Mouse (Mus musculus) limb, embryonic 13.5 days (tissue): ENCODE measurements around the gene Rdh16f1. TPM values are rescaled to one million over a fixed set of nuclear protein-coding genes. Genes with fewer than 3 reads are reported as not detected.
"Not testable (repeated sequence)": the region's sequence is repeated elsewhere in the genome, so short reads cannot be mapped to it uniquely, and the experiment has no call there.

Experiments used
- ATAC-seq: fragments of 200-750 bp; cut with Nextera tagmentation; 2 replicates; pipeline ENCODE4 v1.8.0; 2017; ENCODE audit warnings: low read depth, moderate number of reproducible peaks, moderate TSS enrichment; ENCODE audit not compliant: low FRiP score
- H3K27ac ChIP-seq: fragments of 300-500 bp; sonication (generic); 2 replicates; pipeline ENCODE4 v1.5.1; 2015; ENCODE audit warnings: inconsistent platforms, mild to moderate bottlenecking, moderate library complexity
- H3K27me3 ChIP-seq: fragments of 300-500 bp; sonication (generic); 2 replicates; pipeline ENCODE4 v1.6.1; 2015; ENCODE audit warnings: mild to moderate bottlenecking, inconsistent platforms
- H3K36me3 ChIP-seq: fragments of 300-500 bp; sonication (generic); 2 replicates; pipeline ENCODE4 v1.6.1; 2015; ENCODE audit warnings: inconsistent platforms, mild to moderate bottlenecking, moderate library complexity
- H3K4me1 ChIP-seq: fragments of 300-500 bp; sonication (generic); 2 replicates; pipeline ENCODE4 v1.6.1; 2015; ENCODE audit warnings: inconsistent platforms
- H3K4me2 ChIP-seq: fragments of 300-500 bp; sonication (generic); replicated peaks from 2 replicates; pipeline ENCODE4 v1.6.1; 2015; ENCODE audit warnings: inconsistent platforms, mild to moderate bottlenecking, moderate library complexity
- H3K4me3 ChIP-seq: fragments of 300-500 bp; sonication (generic); 2 replicates; pipeline ENCODE4 v1.5.1; 2015; ENCODE audit warnings: moderate library complexity, mild to moderate bottlenecking, inconsistent platforms
- H3K9ac ChIP-seq: fragments of 300-500 bp; sonication (generic); 2 replicates; pipeline ENCODE4 v1.6.1; 2015; ENCODE audit warnings: mild to moderate bottlenecking, inconsistent platforms
- H3K9me3 ChIP-seq: fragments of 300-500 bp; sonication (generic); 2 replicates; pipeline ENCODE4 v1.6.1; 2016; ENCODE audit warnings: inconsistent platforms
- WGBS: fragments of 180-500 bp; shearing (Covaris S2); methylation state at CpG from one replicate; pipeline ENCODE4 v1.1.7; 2015; 5-methylcytosine and 5-hydroxymethylcytosine counted together
- polyA plus RNA-seq: library from polyadenylated mRNA; unstranded; fragments of >200 nt; fragmentation: Nextera tagmentation; extraction: Ambion mirVana; gene quantifications from 2 replicates; pipeline ENCODE4 v1.2.1, GENCODE M21; 2015

Rdh16f1 gene
- polyA plus RNA-seq, 1 experiment from 2014 or later: not detected

DNA sequence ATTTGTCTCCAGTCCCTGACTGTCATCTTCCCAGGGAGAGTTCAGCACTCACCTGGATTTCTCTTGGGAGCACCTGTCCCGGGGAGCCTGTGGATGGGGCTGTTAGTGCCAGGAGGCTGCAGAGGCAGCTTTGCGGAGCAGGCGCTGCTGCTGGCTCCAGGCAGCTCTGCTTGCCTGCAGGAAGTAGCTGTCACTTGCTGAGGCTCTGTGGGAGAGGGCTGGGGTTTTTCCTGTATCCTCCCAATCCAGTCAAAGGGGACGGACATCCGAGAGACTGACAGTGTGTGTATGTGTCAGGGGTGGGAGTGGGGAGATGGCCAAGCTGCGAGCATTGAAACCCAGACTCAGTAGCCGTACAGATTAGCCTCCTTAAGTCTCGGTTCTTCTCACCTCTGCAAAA, 8.0 kb upstream of the Rdh16f1 start, which contains the start of gene Gpr182:
Gene Gpr182 (minus strand): TSS at position 185 of the 400 bp plus-strand sequence.
- H3K4me2 ChIP-seq: no peak within 1 kb of the TSS
- H3K4me1 ChIP-seq: peaks cover 16% of the 10 kb centered on the region
- no peak within 1 kb of the TSS for H3K9ac ChIP-seq
- no peak within 1 kb of the TSS for H3K27ac ChIP-seq
- peaks cover 23% of the 10 kb centered on the region for H3K36me3 ChIP-seq
- H3K27me3 ChIP-seq: no peaks in the 10 kb centered on the region
- H3K9me3 ChIP-seq: no peaks in the 10 kb centered on the region
- 61% methylated on average over 8 of the region's 8 CpGs for WGBS
- no peak for ATAC-seq
- H3K4me3 ChIP-seq: no peak within 1 kb of the TSS

- Histone ChIP-seq H3K4me3 (no peak overlapping the region), H3K4me2 (no peak overlapping the region), H3K36me3 (peaks cover 4% of the 10 kb centered on the region; the same call in 1 of the 2 replicates), H3K9ac (no peak overlapping the region), H3K27me3 (no peaks in the 10 kb centered on the region), H3K4me1 (peaks cover 3% of the 10 kb centered on the region; the same call in 1 of the 2 replicates), H3K9me3 (no peaks in the 10 kb centered on the region), H3K27ac (no peak overlapping the region)
- ATAC-seq: no peak
- 74% methylated on average over 6 of the region's 6 CpGs for WGBS
These were observed 4.9 kb upstream of the Rdh16f1 start for GRCm38 (mm10) chr10:127754566-127755166.

DNA sequence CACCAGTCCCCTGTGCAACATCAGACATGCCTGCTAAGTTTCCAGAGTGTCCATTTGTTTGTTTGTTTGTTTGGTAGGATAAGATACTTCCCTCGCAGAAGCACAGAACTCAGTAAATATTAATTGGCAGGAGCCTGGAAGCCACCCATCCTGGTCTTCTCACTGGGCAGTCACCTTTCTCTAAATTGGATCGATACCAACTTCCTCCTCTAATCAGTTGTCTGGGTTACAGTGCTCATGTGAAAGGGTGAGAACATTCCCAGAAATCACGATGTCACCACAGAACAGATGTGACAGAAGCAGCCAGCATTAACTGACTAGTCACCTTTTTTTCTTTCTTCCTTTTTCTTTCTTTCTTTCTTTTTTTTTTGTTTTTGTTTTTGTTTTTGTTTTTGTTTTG, 4.3 kb upstream of the Rdh16f1 start:
- Histone ChIP-seq H3K4me1 (peaks cover 3% of the 10 kb centered on the region; the same call in 1 of the 2 replicates), H3K9me3 (no peaks in the 10 kb centered on the region), H3K9ac (no peak overlapping the region), H3K27me3 (no peaks in the 10 kb centered on the region), H3K36me3 (peaks cover 2% of the 10 kb centered on the region; the same call in 1 of the 2 replicates), H3K27ac (no peak overlapping the region), H3K4me3 (no peak overlapping the region), H3K4me2 (no peak overlapping the region)
- 70% methylated on average over 3 of the region's 3 CpGs for WGBS
- ATAC-seq: no peak

GRCm38 (mm10) chr10:127755770-127756468, 3.7 kb upstream of the Rdh16f1 start:
- ATAC-seq: no peak
- Histone ChIP-seq H3K9me3 (no peaks in the 10 kb centered on the region), H3K27me3 (no peaks in the 10 kb centered on the region), H3K36me3 (no peaks in the 10 kb centered on the region), H3K27ac (no peak overlapping the region), H3K4me1 (peaks cover 3% of the 10 kb centered on the region; the same call in 1 of the 2 replicates), H3K9ac (no peak overlapping the region), H3K4me3 (peak overlapping the region; percentile 10), H3K4me2 (peak overlapping the region; percentile 52)
- WGBS: 41% methylated on average over 18 of the region's 18 CpGs

- ATAC-seq, H3K27me3 ChIP-seq, H3K4me2 ChIP-seq, H3K27ac ChIP-seq, H3K36me3 ChIP-seq, H3K9me3 ChIP-seq, H3K4me1 ChIP-seq, H3K9ac ChIP-seq, H3K4me3 ChIP-seq: not testable (repeated sequence)
- WGBS: 88% methylated on average over 10 of the region's 10 CpGs
These were observed 3.3 kb downstream of the Rdh16f1 start for GRCm38 (mm10) chr10:127762926-127763325.

DNA sequence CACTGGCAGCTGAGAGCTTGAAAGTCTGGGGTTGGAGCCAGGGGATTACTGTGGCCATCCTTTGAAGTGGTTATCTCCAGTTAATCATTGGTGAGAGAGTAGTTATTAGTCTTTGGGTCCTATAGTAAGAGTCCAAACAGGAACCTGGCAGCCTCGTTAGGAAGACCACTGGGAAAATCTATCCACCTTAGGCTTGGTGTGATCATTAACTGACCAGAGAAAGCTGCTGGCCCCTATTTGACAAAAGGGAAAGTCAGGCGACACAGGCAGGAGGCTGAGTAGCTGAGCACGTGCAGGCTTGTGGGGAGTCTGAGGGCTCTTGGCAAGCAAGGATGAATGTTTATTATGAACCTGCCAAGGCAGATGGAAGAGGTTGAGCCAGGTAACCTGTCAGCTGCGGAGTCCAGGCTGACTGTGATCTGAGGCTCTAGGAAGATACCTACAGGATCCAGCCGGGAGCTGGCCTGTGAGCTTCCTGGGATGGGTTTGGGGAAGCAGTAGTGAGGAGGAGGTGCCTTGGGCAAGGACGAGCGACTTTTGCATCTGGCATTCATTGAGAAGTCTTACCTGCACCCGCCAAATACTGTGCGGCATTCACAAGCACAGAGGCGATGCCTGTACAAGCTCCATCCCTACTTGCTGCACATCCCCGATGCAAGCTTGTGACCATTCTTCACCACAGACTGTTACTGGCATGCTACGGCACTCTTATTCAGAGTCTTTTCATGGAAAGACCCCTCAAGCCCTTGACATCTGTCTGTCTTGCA, 4.5 kb downstream of the Rdh16f1 start:
- no peak for ATAC-seq
- Histone ChIP-seq H3K9ac (no peak overlapping the region), H3K4me2 (no peak overlapping the region), H3K27me3 (no peaks in the 10 kb centered on the region), H3K9me3 (no peaks in the 10 kb centered on the region), H3K4me1 (no peaks in the 10 kb centered on the region), H3K36me3 (no peaks in the 10 kb centered on the region), H3K4me3 (no peak overlapping the region), H3K27ac (no peak overlapping the region)
- WGBS: 54% methylated on average over 12 of the region's 12 CpGs

DNA sequence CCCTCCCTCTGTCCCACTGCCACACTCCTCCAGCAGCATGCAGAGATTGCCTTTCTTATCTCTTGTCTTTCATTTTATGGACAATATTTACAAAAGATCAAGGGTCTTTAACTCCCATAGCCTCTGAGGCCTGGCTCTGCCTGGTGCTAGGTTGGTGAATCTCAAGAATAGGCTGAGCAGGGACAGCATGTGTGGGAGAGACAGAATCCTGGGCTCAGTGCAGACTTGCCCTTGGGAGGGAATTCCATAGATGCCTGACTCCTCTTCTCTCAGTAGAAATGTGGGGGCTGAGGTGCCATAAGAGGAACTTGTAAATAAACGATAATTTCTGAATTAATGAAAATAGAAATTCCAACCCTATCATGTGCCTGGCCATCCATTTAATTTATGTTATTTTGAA, 7.0 kb downstream of the Rdh16f1 start:
- Histone ChIP-seq H3K27ac (no peak overlapping the region), H3K36me3 (no peaks in the 10 kb centered on the region), H3K4me1 (no peaks in the 10 kb centered on the region), H3K9me3 (no peaks in the 10 kb centered on the region), H3K27me3 (no peaks in the 10 kb centered on the region), H3K4me2 (no peak overlapping the region), H3K9ac (no peak overlapping the region), H3K4me3 (no peak overlapping the region)
- no peak for ATAC-seq
- 87% methylated on average over 1 of the region's 1 CpGs for WGBS

GRCm38 (mm10) chr10:127776011-127776410, 16.4 kb downstream of the Rdh16f1 start, which contains the start of gene Rdh9:
TSS of gene Rdh9 (plus strand) at chr10:127776386.
- Histone ChIP-seq H3K4me3 (no peak within 1 kb of the TSS), H3K27me3 (no peaks in the 10 kb centered on the region), H3K36me3 (no peaks in the 10 kb centered on the region), H3K9ac (no peak within 1 kb of the TSS), H3K9me3 (no peaks in the 10 kb centered on the region), H3K4me2 (no peak within 1 kb of the TSS), H3K4me1 (no peaks in the 10 kb centered on the region), H3K27ac (no peak within 1 kb of the TSS)
- WGBS: 74% methylated on average over 2 of the region's 2 CpGs
- ATAC-seq: no peak

GRCm38 (mm10) chr10:127782321-127782720, 22.7 kb downstream of the Rdh16f1 start:
- not testable (repeated sequence) for H3K36me3 ChIP-seq, ATAC-seq, H3K27me3 ChIP-seq, H3K4me3 ChIP-seq, H3K4me1 ChIP-seq, H3K9ac ChIP-seq, H3K9me3 ChIP-seq, H3K27ac ChIP-seq, H3K4me2 ChIP-seq
- 96% methylated on average over 17 of the region's 17 CpGs for WGBS

GRCm38 (mm10) chr10:127785411-127785810, 25.8 kb downstream of the Rdh16f1 start:
- H3K9ac ChIP-seq, H3K9me3 ChIP-seq, H3K36me3 ChIP-seq, H3K4me2 ChIP-seq, H3K4me3 ChIP-seq, ATAC-seq, H3K4me1 ChIP-seq, H3K27ac ChIP-seq, H3K27me3 ChIP-seq: not testable (repeated sequence)
- 91% methylated on average over 1 of the region's 1 CpGs for WGBS

- Histone ChIP-seq H3K4me3 (no peak overlapping the region), H3K9ac (no peak overlapping the region), H3K27ac (no peak overlapping the region), H3K4me1 (no peaks in the 10 kb centered on the region), H3K36me3 (no peaks in the 10 kb centered on the region), H3K27me3 (no peaks in the 10 kb centered on the region), H3K9me3 (peaks cover 5% of the 10 kb centered on the region; the same call in 1 of the 2 replicates), H3K4me2 (no peak overlapping the region)
- no peak for ATAC-seq
- WGBS: 74% methylated on average over 1 of the region's 1 CpGs
These were observed 39.7 kb downstream of the Rdh16f1 start for GRCm38 (mm10) chr10:127799295-127799694.

DNA sequence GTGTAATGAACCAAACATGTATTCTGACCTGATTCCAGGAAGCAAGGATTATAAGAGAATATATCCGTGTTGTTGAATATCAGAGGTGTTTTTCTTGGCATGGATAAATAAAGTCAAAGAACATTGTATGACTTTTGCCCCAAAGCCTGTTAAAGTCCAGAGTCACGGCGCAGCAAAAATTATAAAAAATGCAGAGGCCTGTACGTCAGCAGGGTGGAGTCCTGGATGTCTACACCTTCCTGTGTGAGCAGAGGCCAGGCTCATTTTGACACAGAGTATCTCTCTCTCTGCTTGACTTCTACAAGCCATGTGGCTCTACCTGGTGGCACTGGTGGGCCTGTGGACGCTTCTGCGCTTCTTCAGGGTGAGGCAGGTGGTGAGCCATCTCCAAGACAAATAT, 41.3 kb downstream of the Rdh16f1 start, which contains the start of gene Rdh16:
Gene Rdh16 (plus strand): TSS at position 262 of the 400 bp plus-strand sequence.
- Histone ChIP-seq H3K9me3 (peaks cover 5% of the 10 kb centered on the region; the same call in 1 of the 2 replicates), H3K4me2 (no peak within 1 kb of the TSS), H3K9ac (no peak within 1 kb of the TSS), H3K27ac (no peak within 1 kb of the TSS), H3K27me3 (no peaks in the 10 kb centered on the region), H3K36me3 (no peaks in the 10 kb centered on the region), H3K4me1 (no peaks in the 10 kb centered on the region), H3K4me3 (no peak within 1 kb of the TSS)
- no peak for ATAC-seq
- WGBS: 88% methylated on average over 6 of the region's 6 CpGs
